11 mouse cellular contexts compared by ENCODE assay signal in genomic region chr4:45142411-45142810, GRCm38 (mm10). TPM values are rescaled to one million over a fixed set of nuclear protein-coding genes. Genes with fewer than 3 reads are reported as not detected.
A peak's percentile ranks its signal among the peaks of the same experiment; 100 is the strongest.
DNase-seq lines count a peak whose midpoint lies in the region; ATAC-seq and TF ChIP-seq lines count a peak whose summit lies in the region.
"Had no signal": no experiment of that assay in that cellular context is flagged by ENCODE, and none has a peak within 500 bp of the region (broad histone marks: within the 10 kb centered on the region; RNA-seq: fewer than 3 reads in every experiment).

No protein-coding gene starts in this region.

- peak in 1 of 2 experiments; percentile 39; a peak in 1 of 4 replicates for TF ChIP-seq EP300 in MEL (IDR thresholded peaks at IDR 0.05; ENCODE audit: low read depth in 1 of 2, low read length in 2 of 2)

- ATAC-seq in granulocyte monocyte progenitor cell, adult 5-6 weeks (replicated peaks; ENCODE audit: poor library complexity, severe bottlenecking): peak; percentile 88
- ATAC-seq: liver, embryonic 12.5 days had no signal

- TF ChIP-seq CTCF in MEL (IDR thresholded peaks at IDR 0.05 in 2 of 3, conservative IDR thresholded peaks at IDR 0.05 in 1 of 3; ENCODE audit: control insufficient read depth in 1 of 3, insufficient read depth in 1 of 3, low read depth in 2 of 3, low read length in 3 of 3, poor library complexity in 1 of 3, severe bottlenecking in 1 of 3): no peak

- H3K4me1 ChIP-seq in MEL (ENCODE audit: control insufficient read depth in 1 of 2, insufficient read depth in 2 of 2, low read length in 2 of 2): peaks cover 2 to 16% of the 10 kb centered on the region in 2 experiments; a peak in 1 of 4 replicates

- peaks cover 0 to 4% of the 10 kb centered on the region in 2 experiments; a peak in 1 of 4 replicates for H3K36me3 ChIP-seq in MEL (ENCODE audit: control insufficient read depth in 1 of 2, insufficient read depth in 2 of 2, low read length in 2 of 2)
- H3K36me3 ChIP-seq: liver, embryonic 12.5 days had no signal

- no peak overlapping the region for H3K27ac ChIP-seq in MEL (ENCODE audit: control insufficient read depth, low read depth, low read length)
- H3K27ac ChIP-seq: liver, embryonic 12.5 days had no signal

- H3K79me2 ChIP-seq in MEL (ENCODE audit: control insufficient read depth, insufficient read depth, low read length, poor library complexity): no peaks in the 10 kb centered on the region

- H3K27me3 ChIP-seq in MEL (ENCODE audit: control insufficient read depth in 1 of 2, insufficient read depth in 2 of 2, low read length in 2 of 2): peaks cover 0 to 2% of the 10 kb centered on the region in 2 experiments; a peak in 2 of 4 replicates

- H3K9ac ChIP-seq in MEL (ENCODE audit: control insufficient read depth, low read depth, low read length, poor library complexity, severe bottlenecking): no peak overlapping the region
- H3K9ac ChIP-seq: liver, embryonic 12.5 days had no signal

- peak overlapping the region; percentile 28 to 37; a peak in 3 of 4 replicates for H3K4me3 ChIP-seq in MEL (ENCODE audit: control insufficient read depth in 1 of 2, insufficient read depth in 1 of 2, low read depth in 2 of 2, low read length in 2 of 2)
- H3K4me3 ChIP-seq: liver, embryonic 12.5 days had no signal

- TF ChIP-seq RAD21 in MEL (IDR thresholded peaks at IDR 0.05; ENCODE audit: low read depth, low read length): no peak

- no peaks in the 10 kb centered on the region for H3K9me3 ChIP-seq in MEL (replicated peaks; ENCODE audit: insufficient read depth, low read length)
- H3K9me3 ChIP-seq: liver, embryonic 12.5 days had no signal

- DNase-seq in embryo, embryonic 10 days (ENCODE audit: low spot score): peak; percentile 23
- no peak for DNase-seq in embryo, embryonic 10.5 days (ENCODE audit: low spot score)
- peak; percentile 54 for DNase-seq in MEL (ENCODE audit: low read depth, low spot score)
- peak; percentile 6 for DNase-seq in mesoderm, embryonic 11.5 days (ENCODE audit: low read depth, low spot score)
- DNase-seq in spleen, adult 18-20 months: no peak
- no peak for DNase-seq in frontal cortex, postnatal 14 days (ENCODE audit: low spot score in 2 of 2)
- no peak for DNase-seq in kidney, postnatal 14 days
- DNase-seq: thymus, postnatal 14 days had no signal

- no peak for TF ChIP-seq POLR2A in MEL (IDR thresholded peaks at IDR 0.05; ENCODE audit: control insufficient read depth in 1 of 2, insufficient read depth in 1 of 2, low read depth in 1 of 2, low read length in 2 of 2, poor library complexity in 1 of 2)

TF ChIP-seq in MEL, 35 proteins besides CTCF, POLR2A, EP300 and RAD21:
- TF ChIP-seq ZMIZ1 (IDR thresholded peaks at IDR 0.05; ENCODE audit: low read depth, low read length) (no peak), ZKSCAN1 (IDR thresholded peaks at IDR 0.05; ENCODE audit: low read depth, low read length) (no peak), USF1 (IDR thresholded peaks at IDR 0.05; ENCODE audit: low read depth, low read length) (no peak), E2F4 (IDR thresholded peaks at IDR 0.05; ENCODE audit: borderline replicate concordance, low read depth, low read length) (no peak), CHD1 (IDR thresholded peaks at IDR 0.05; ENCODE audit: low read depth, low read length) (no peak), SIN3A (IDR thresholded peaks at IDR 0.05; ENCODE audit: low read length) (no peak), TCF12 (IDR thresholded peaks at IDR 0.05; ENCODE audit: low read depth, low read length) (no peak), GATA1 (IDR thresholded peaks at IDR 0.05; ENCODE audit: low read depth, low read length) (peak; percentile 41; the same call in 1 of the 2 replicates), TBP (IDR thresholded peaks at IDR 0.05; ENCODE audit: low read depth, low read length) (0 out of 2 replicates have a peak, but pooled peaks have one; percentile 30), MYC (IDR thresholded peaks at IDR 0.05; ENCODE audit: low read depth, low read length) (0 out of 2 replicates have a peak, but pooled peaks have one; percentile 23), MAX (IDR thresholded peaks at IDR 0.05; ENCODE audit: low read length) (0 out of 2 replicates have a peak, but pooled peaks have one; percentile 19)
TF ChIP-seq in MEL: peak in this region for 4.

RNA-seq across cellular contexts. Expression of gene Tomm5, which starts 34.5 kb away (rescaled TPM):
- total RNA-seq in MEL (2012; rRNA removed): 545 and 639 TPM in 2 replicates
- polyA plus RNA-seq in MEL (2012; ENCODE audit: insufficient read depth in 1 of 2, insufficient read length in 2 of 2, low read depth in 1 of 2, low replicate concordance in 2 of 2, missing spikeins in 1 of 2): 100 to 1,000 TPM in 1 of 2 experiments, not detected in 1; 309 TPM
- total RNA-seq in granulocyte monocyte progenitor cell, adult 5-6 weeks (2014; fragmentation: Nextera tagmentation): 344 and 413 TPM in 2 replicates
- total RNA-seq in granulocyte monocyte progenitor cell, adult 5-6 weeks (2017): 250 and 251 TPM in 2 replicates

RNA-seq across cellular contexts. Expression of gene Frmpd1, which starts 42.3 kb away (rescaled TPM):
- total RNA-seq in MEL (2012; rRNA removed): 0.16 and 0.23 TPM in 2 replicates
- under 1 TPM in 1 of 2 experiments, not detected in 1; 0.47 TPM for polyA plus RNA-seq in MEL (2012; ENCODE audit: insufficient read depth in 1 of 2, insufficient read length in 2 of 2, low read depth in 1 of 2, low replicate concordance in 2 of 2, missing spikeins in 1 of 2)
- total RNA-seq in granulocyte monocyte progenitor cell, adult 5-6 weeks (2014; fragmentation: Nextera tagmentation): not detected in 2 replicates
- not detected in 2 replicates for total RNA-seq in granulocyte monocyte progenitor cell, adult 5-6 weeks (2017)
- total RNA-seq: neutrophil, adult 5-6 weeks had no signal

RNA-seq across cellular contexts. Expression of gene Fbxo10, which starts 58.0 kb away (rescaled TPM):
- total RNA-seq in MEL (2012; rRNA removed): 2.0 and 2.2 TPM in 2 replicates
- polyA plus RNA-seq in MEL (2012; ENCODE audit: insufficient read depth in 1 of 2, insufficient read length in 2 of 2, low read depth in 1 of 2, low replicate concordance in 2 of 2, missing spikeins in 1 of 2): 1 to 10 TPM in 1 of 2 experiments, not detected in 1; 6.5 TPM
- 1.2 and 1.5 TPM in 2 replicates for total RNA-seq in granulocyte monocyte progenitor cell, adult 5-6 weeks (2014; fragmentation: Nextera tagmentation)
- total RNA-seq in granulocyte monocyte progenitor cell, adult 5-6 weeks (2017): 0.93 and 1.8 TPM in 2 replicates

Comparison
In these comparisons a context has a peak if more than half of its experiments do, and no peak if none do; other contexts are left out.
1. DNase-seq: peak in embryo, embryonic 10 days (single experiment), MEL (single experiment) and mesoderm, embryonic 11.5 days (single experiment); none in embryo, embryonic 10.5 days (single experiment), spleen, adult 18-20 months (0 of 2), frontal cortex, postnatal 14 days (0 of 2) and kidney, postnatal 14 days (single experiment).